Mouse (Mus musculus): Measurements from ENCODE around the gene Agap1. TPM values are rescaled to one million over a fixed set of nuclear protein-coding genes. Genes with fewer than 3 reads are reported as not detected.

The Agap1 gene
- polyA plus RNA-seq, 1 experiment from 2014 or later: 27.2 TPM

- Histone ChIP-seq H3K36me3 (peaks cover 15% of the 10 kb centered on the region), H3K27me3 (ENCODE audit: insufficient read depth, poor library complexity, severe bottlenecking) (no peaks in the 10 kb centered on the region; the same call in 1 of the 2 replicates), H3K27ac (no peak overlapping the region), H3K9me3 (no peaks in the 10 kb centered on the region), H3K4me3 (no peak overlapping the region), H3K4me1 (replicated peaks) (peaks cover 65% of the 10 kb centered on the region)
- no peak for DNase-seq (ENCODE audit: low spot score)
- 74% methylated on average over 5 of the region's 5 CpGs for WGBS
Measured at GRCm38 (mm10) chr1:89713681-89714080, 259.1 kb downstream of the Agap1 start.

- 57% methylated on average over 18 of the region's 18 CpGs for WGBS
- no peaks in the 10 kb centered on the region for H3K9me3 ChIP-seq
- H3K36me3 ChIP-seq: peaks cover 13% of the 10 kb centered on the region
- peaks cover 66% of the 10 kb centered on the region for H3K4me1 ChIP-seq (replicated peaks)
- no peaks in the 10 kb centered on the region; the same call in 1 of the 2 replicates for H3K27me3 ChIP-seq (ENCODE audit: insufficient read depth, poor library complexity, severe bottlenecking)
- no peak overlapping the region for H3K4me3 ChIP-seq
- no peak for DNase-seq (ENCODE audit: low spot score)
- H3K27ac ChIP-seq: no peak overlapping the region
Measured at GRCm38 (mm10) chr1:89714165-89714980, 259.8 kb downstream of the Agap1 start.

- no peaks in the 10 kb centered on the region for H3K9me3 ChIP-seq
- no peak for DNase-seq (ENCODE audit: low spot score)
- no peaks in the 10 kb centered on the region; the same call in 1 of the 2 replicates for H3K27me3 ChIP-seq (ENCODE audit: insufficient read depth, poor library complexity, severe bottlenecking)
- peaks cover 58% of the 10 kb centered on the region for H3K4me1 ChIP-seq (replicated peaks)
- no peak overlapping the region for H3K27ac ChIP-seq
- H3K4me3 ChIP-seq: no peak overlapping the region
- WGBS: 90% methylated on average over 2 of the region's 2 CpGs
- peaks cover 18% of the 10 kb centered on the region for H3K36me3 ChIP-seq
Measured at GRCm38 (mm10) chr1:89716234-89716633, 261.6 kb downstream of the Agap1 start.

GRCm38 (mm10) chr1:89717100-89717499, 262.5 kb downstream of the Agap1 start:
- 93% methylated on average over 4 of the region's 4 CpGs for WGBS

GRCm38 (mm10) chr1:89718782-89719403, 264.3 kb downstream of the Agap1 start:
- Histone ChIP-seq H3K9me3 (no peaks in the 10 kb centered on the region), H3K4me3 (no peak overlapping the region), H3K27me3 (ENCODE audit: insufficient read depth, poor library complexity, severe bottlenecking) (no peaks in the 10 kb centered on the region), H3K27ac (no peak overlapping the region), H3K36me3 (peaks cover 6% of the 10 kb centered on the region; the same call in 1 of the 2 replicates), H3K4me1 (replicated peaks) (peaks cover 58% of the 10 kb centered on the region)
- 75% methylated on average over 7 of the region's 7 CpGs for WGBS
- no peak for DNase-seq (ENCODE audit: low spot score)

More at GRCm38 (mm10) chr1:89717100-89717499, 262.5 kb downstream of the Agap1 start:
- H3K27me3 ChIP-seq (ENCODE audit: insufficient read depth, poor library complexity, severe bottlenecking): no peaks in the 10 kb centered on the region
- no peaks in the 10 kb centered on the region for H3K9me3 ChIP-seq
- no peak overlapping the region for H3K27ac ChIP-seq
- H3K4me1 ChIP-seq (replicated peaks): peaks cover 58% of the 10 kb centered on the region
- no peak overlapping the region for H3K4me3 ChIP-seq
- H3K36me3 ChIP-seq: peaks cover 17% of the 10 kb centered on the region
- no peak for DNase-seq (ENCODE audit: low spot score)

GRCm38 (mm10) chr1:89724141-89724540, 269.5 kb downstream of the Agap1 start:
- peak; percentile 26 for DNase-seq (ENCODE audit: low spot score)
- WGBS: 26% methylated on average over 3 of the region's 3 CpGs
- Histone ChIP-seq H3K36me3 (peaks cover 36% of the 10 kb centered on the region), H3K4me3 (no peak overlapping the region), H3K27me3 (ENCODE audit: insufficient read depth, poor library complexity, severe bottlenecking) (no peaks in the 10 kb centered on the region), H3K4me1 (replicated peaks) (peaks cover 37% of the 10 kb centered on the region), H3K9me3 (no peaks in the 10 kb centered on the region), H3K27ac (peak overlapping the region; percentile 50; the same call in 1 of the 2 replicates)

- WGBS: 76% methylated on average over 6 of the region's 6 CpGs
- peak overlapping the region; percentile 50; the same call in 1 of the 2 replicates for H3K27ac ChIP-seq
- peaks cover 35% of the 10 kb centered on the region for H3K4me1 ChIP-seq (replicated peaks)
- DNase-seq (ENCODE audit: low spot score): no peak
- no peaks in the 10 kb centered on the region for H3K9me3 ChIP-seq
- peaks cover 36% of the 10 kb centered on the region for H3K36me3 ChIP-seq
- H3K27me3 ChIP-seq (ENCODE audit: insufficient read depth, poor library complexity, severe bottlenecking): no peaks in the 10 kb centered on the region
- H3K4me3 ChIP-seq: no peak overlapping the region
Measured at GRCm38 (mm10) chr1:89724555-89724954, 269.9 kb downstream of the Agap1 start.

- Histone ChIP-seq H3K9me3 (no peaks in the 10 kb centered on the region), H3K4me3 (no peak overlapping the region), H3K27me3 (ENCODE audit: insufficient read depth, poor library complexity, severe bottlenecking) (no peaks in the 10 kb centered on the region), H3K27ac (0 out of 2 replicates have a peak overlapping the region, but pooled peaks have one; percentile 53), H3K4me1 (replicated peaks) (peaks cover 38% of the 10 kb centered on the region), H3K36me3 (peaks cover 39% of the 10 kb centered on the region)
- no peak for DNase-seq (ENCODE audit: low spot score)
- 77% methylated on average over 9 of the region's 9 CpGs for WGBS
Measured at GRCm38 (mm10) chr1:89724957-89725356, 270.4 kb downstream of the Agap1 start.

GRCm38 (mm10) chr1:89728481-89728880, 273.9 kb downstream of the Agap1 start:
- no peak overlapping the region for H3K4me3 ChIP-seq
- no peaks in the 10 kb centered on the region for H3K9me3 ChIP-seq
- no peak for DNase-seq (ENCODE audit: low spot score)
- H3K36me3 ChIP-seq: peaks cover 61% of the 10 kb centered on the region
- no peak overlapping the region for H3K27ac ChIP-seq
- peaks cover 27% of the 10 kb centered on the region for H3K4me1 ChIP-seq (replicated peaks)
- 96% methylated on average over 6 of the region's 6 CpGs for WGBS
- no peaks in the 10 kb centered on the region for H3K27me3 ChIP-seq (ENCODE audit: insufficient read depth, poor library complexity, severe bottlenecking)

GRCm38 (mm10) chr1:89730589-89731195, 276.1 kb downstream of the Agap1 start:
- Histone ChIP-seq H3K36me3 (peaks cover 65% of the 10 kb centered on the region), H3K27me3 (ENCODE audit: insufficient read depth, poor library complexity, severe bottlenecking) (no peaks in the 10 kb centered on the region), H3K4me3 (no peak overlapping the region), H3K27ac (no peak overlapping the region), H3K9me3 (no peaks in the 10 kb centered on the region), H3K4me1 (replicated peaks) (peaks cover 10% of the 10 kb centered on the region)
- 86% methylated on average over 13 of the region's 13 CpGs for WGBS
- no peak for DNase-seq (ENCODE audit: low spot score)

GRCm38 (mm10) chr1:89734368-89734767, 279.8 kb downstream of the Agap1 start:
- Histone ChIP-seq H3K4me3 (no peak overlapping the region), H3K9me3 (no peaks in the 10 kb centered on the region), H3K27me3 (ENCODE audit: insufficient read depth, poor library complexity, severe bottlenecking) (no peaks in the 10 kb centered on the region), H3K36me3 (peaks cover 44% of the 10 kb centered on the region), H3K27ac (no peak overlapping the region), H3K4me1 (replicated peaks) (peaks cover 19% of the 10 kb centered on the region)
- no peak for DNase-seq (ENCODE audit: low spot score)
- 78% methylated on average over 9 of the region's 9 CpGs for WGBS

GRCm38 (mm10) chr1:89735146-89735545, 280.5 kb downstream of the Agap1 start:
- Histone ChIP-seq H3K36me3 (peaks cover 41% of the 10 kb centered on the region), H3K9me3 (no peaks in the 10 kb centered on the region), H3K27ac (no peak overlapping the region), H3K4me1 (replicated peaks) (peaks cover 22% of the 10 kb centered on the region), H3K4me3 (no peak overlapping the region), H3K27me3 (ENCODE audit: insufficient read depth, poor library complexity, severe bottlenecking) (no peaks in the 10 kb centered on the region)
- WGBS: 94% methylated on average over 6 of the region's 6 CpGs
- DNase-seq (ENCODE audit: low spot score): no peak

GRCm38 (mm10) chr1:89736021-89736420, 281.4 kb downstream of the Agap1 start:
- Histone ChIP-seq H3K27ac (no peak overlapping the region), H3K27me3 (ENCODE audit: insufficient read depth, poor library complexity, severe bottlenecking) (no peaks in the 10 kb centered on the region), H3K4me1 (replicated peaks) (peaks cover 23% of the 10 kb centered on the region), H3K36me3 (peaks cover 40% of the 10 kb centered on the region), H3K9me3 (no peaks in the 10 kb centered on the region), H3K4me3 (no peak overlapping the region)
- WGBS: 91% methylated on average over 6 of the region's 6 CpGs
- no peak for DNase-seq (ENCODE audit: low spot score)

Measured in hindbrain, embryonic 10.5 days (tissue).